Comparison of ENCODE assay signal across 25 mouse cellular contexts in genomic region chr6:5969613-5970012, GRCm38 (mm10).
"Had no signal": no experiment of that assay in that cellular context is flagged by ENCODE, and none has a peak within 500 bp of the region (broad histone marks: within the 10 kb centered on the region; RNA-seq: fewer than 3 reads in every experiment).

No protein-coding gene starts in this region.

- H3K4me3 ChIP-seq: hindbrain, embryonic 13.5 days; hindbrain, embryonic 15.5 days; kidney, embryonic 15.5 days; limb, embryonic 13.5 days; limb, embryonic 15.5 days; liver, embryonic 12.5 days had no signal

- H3K27ac ChIP-seq: hindbrain, embryonic 13.5 days; hindbrain, embryonic 15.5 days; hindbrain, postnatal 0 days; kidney, embryonic 15.5 days; kidney, postnatal 0 days; limb, embryonic 13.5 days; limb, embryonic 15.5 days; liver, embryonic 12.5 days; liver, embryonic 14.5 days had no signal

- DNase-seq: forebrain, postnatal 0 days; gastrocnemius, postnatal 14 days; gastrocnemius, postnatal 36 days; heart, adult 18-20 months; heart, postnatal 10 days; heart, postnatal 36 days; kidney, adult 11 months; kidney, adult 2 months; kidney, adult 9 months; kidney, postnatal 14 days; kidney, postnatal 36 days; layer of hippocampus, adult 9-11 months; layer of hippocampus, postnatal 36 days; left cerebral cortex, postnatal 4 days had no signal

- H3K36me3 ChIP-seq: hindbrain, embryonic 13.5 days; hindbrain, embryonic 15.5 days; kidney, embryonic 15.5 days; limb, embryonic 13.5 days; limb, embryonic 15.5 days; liver, embryonic 12.5 days had no signal

- H3K9ac ChIP-seq: forebrain, postnatal 0 days; hindbrain, embryonic 13.5 days; hindbrain, embryonic 15.5 days; kidney, embryonic 15.5 days; limb, embryonic 13.5 days; limb, embryonic 15.5 days; liver, embryonic 12.5 days; liver, embryonic 14.5 days had no signal

- ATAC-seq: forebrain, postnatal 0 days; hindbrain, postnatal 0 days; intestine, embryonic 16.5 days; liver, embryonic 12.5 days had no signal

- H3K4me2 ChIP-seq: heart, embryonic 11.5 days; hindbrain, embryonic 13.5 days; hindbrain, embryonic 15.5 days; kidney, embryonic 15.5 days; limb, embryonic 13.5 days; limb, embryonic 15.5 days; liver, embryonic 12.5 days had no signal

- H3K9me3 ChIP-seq: hindbrain, embryonic 13.5 days; hindbrain, embryonic 15.5 days; kidney, embryonic 15.5 days; limb, embryonic 13.5 days; limb, embryonic 15.5 days; liver, embryonic 12.5 days had no signal

- H3K4me1 ChIP-seq: hindbrain, embryonic 13.5 days; hindbrain, embryonic 15.5 days; kidney, embryonic 15.5 days; liver, embryonic 12.5 days had no signal

- H3K27me3 ChIP-seq: hindbrain, embryonic 13.5 days; hindbrain, embryonic 15.5 days; kidney, embryonic 15.5 days; limb, embryonic 15.5 days; liver, embryonic 12.5 days had no signal
